Mouse (Mus musculus) megakaryocyte, embryonic 14.5 days (primary cell): ENCODE data around the gene Ykt6. TPM values are rescaled to one million over a fixed set of nuclear protein-coding genes. Genes with fewer than 3 reads are reported as not detected.

Experiments used
- H3K27me3 ChIP-seq: replicated peaks from 2 replicates; pipeline ENCODE3; 2012; ENCODE audit warnings: inconsistent platforms
- H3K36me3 ChIP-seq: replicated peaks from 2 replicates; pipeline ENCODE3; 2012; ENCODE audit warnings: low read length, inconsistent platforms, mixed read lengths
- H3K4me1 ChIP-seq: 2 replicates; pipeline ENCODE4 v1.6.1; 2012; ENCODE audit warnings: inconsistent platforms
- H3K4me3 ChIP-seq: replicated peaks from 2 replicates; pipeline ENCODE3; 2012; ENCODE audit warnings: moderate library complexity, mild to moderate bottlenecking, inconsistent platforms
- H3K9me3 ChIP-seq: 2 replicates; pipeline ENCODE4 v1.6.1; 2012; ENCODE audit warnings: inconsistent platforms
- FLI1 ChIP-seq: IDR thresholded peaks from 2 replicates; pipeline ENCODE4 v1.6.1; 2012; ENCODE audit warnings: low read length, inconsistent platforms, mixed read lengths
- GATA1 ChIP-seq: IDR thresholded peaks from 3 replicates; pipeline ENCODE4 v1.6.1; 2012; ENCODE audit warnings: mixed read lengths, low read length, inconsistent platforms, borderline replicate concordance
- polyA plus RNA-seq: library from polyadenylated mRNA; stranded (reverse); fragments of >175 nt; gene quantifications from 2 replicates; pipeline ENCODE4 v1.2.3, GENCODE M21; 2012; ENCODE audit warnings: low replicate concordance; ENCODE audit not compliant: insufficient read depth

Gene Ykt6
- polyA plus RNA-seq, 1 experiment, result 8.8 TPM

- no peak for TF ChIP-seq GATA1
- TF ChIP-seq FLI1, result no peak
- H3K4me1 ChIP-seq, result peaks cover 34% of the 10 kb centered on the region
- H3K27me3 ChIP-seq, result peaks cover 15% of the 10 kb centered on the region
- no peaks in the 10 kb centered on the region for H3K36me3 ChIP-seq
- no peak overlapping the region for H3K4me3 ChIP-seq
- peaks cover 11% of the 10 kb centered on the region for H3K9me3 ChIP-seq
Observed at GRCm38 (mm10) chr11:5947796-5948195, 7.7 kb upstream of the Ykt6 start.

DNA sequence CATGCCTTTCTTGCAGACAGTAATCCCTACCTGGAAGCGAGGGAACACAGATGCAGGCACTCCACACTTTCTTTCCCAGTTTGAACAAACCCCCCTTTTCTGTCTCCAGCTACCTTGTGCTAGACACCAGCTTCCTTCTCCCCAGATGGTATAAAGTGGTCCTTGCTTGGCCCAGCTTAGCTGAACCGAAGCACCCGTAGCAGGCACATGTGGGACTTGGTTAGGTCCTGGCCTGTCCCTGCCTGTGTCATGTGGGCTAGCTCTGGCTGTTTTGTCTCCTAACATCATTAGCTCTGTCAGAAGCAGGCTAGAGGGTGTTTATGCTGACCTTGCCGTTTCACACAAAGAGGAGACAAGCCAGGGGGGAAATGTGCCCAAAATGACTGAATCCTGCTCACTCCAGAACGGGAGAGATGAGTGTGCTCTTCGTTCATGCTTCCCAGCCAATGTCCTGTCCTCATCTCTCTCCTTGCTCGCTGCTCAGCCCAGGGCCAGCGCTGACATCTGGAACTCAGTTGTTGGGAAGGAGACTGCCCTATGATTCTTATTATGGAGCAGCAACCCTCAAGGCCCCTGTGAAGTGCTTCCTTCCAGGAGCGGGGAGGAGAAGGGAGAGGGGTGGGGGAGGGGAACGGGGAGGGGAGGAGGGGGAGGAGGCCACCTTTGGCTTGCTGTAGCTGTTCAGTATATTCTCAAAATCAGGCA is 6.8 kb upstream of the Ykt6 start:
- Histone ChIP-seq H3K4me1 (peaks cover 30% of the 10 kb centered on the region), H3K36me3 (no peaks in the 10 kb centered on the region), H3K9me3 (peaks cover 2% of the 10 kb centered on the region), H3K4me3 (no peak overlapping the region), H3K27me3 (peaks cover 12% of the 10 kb centered on the region)
- TF ChIP-seq FLI1 (no peak), GATA1 (no peak)

- H3K36me3 ChIP-seq, result no peaks in the 10 kb centered on the region
- H3K4me3 ChIP-seq, result no peak within 1 kb of the TSS
- peaks cover 36% of the 10 kb centered on the region for H3K4me1 ChIP-seq
- H3K27me3 ChIP-seq, result peaks cover 12% of the 10 kb centered on the region
- TF ChIP-seq GATA1, result no peak
- TF ChIP-seq FLI1, result no peak
- H3K9me3 ChIP-seq, result no peaks in the 10 kb centered on the region
Observed at GRCm38 (mm10) chr11:5949586-5950352, 5.7 kb upstream of the Ykt6 start, which contains the start of gene Gck. Gene Gck, minus strand, starts transcription at chr11:5950081.

DNA sequence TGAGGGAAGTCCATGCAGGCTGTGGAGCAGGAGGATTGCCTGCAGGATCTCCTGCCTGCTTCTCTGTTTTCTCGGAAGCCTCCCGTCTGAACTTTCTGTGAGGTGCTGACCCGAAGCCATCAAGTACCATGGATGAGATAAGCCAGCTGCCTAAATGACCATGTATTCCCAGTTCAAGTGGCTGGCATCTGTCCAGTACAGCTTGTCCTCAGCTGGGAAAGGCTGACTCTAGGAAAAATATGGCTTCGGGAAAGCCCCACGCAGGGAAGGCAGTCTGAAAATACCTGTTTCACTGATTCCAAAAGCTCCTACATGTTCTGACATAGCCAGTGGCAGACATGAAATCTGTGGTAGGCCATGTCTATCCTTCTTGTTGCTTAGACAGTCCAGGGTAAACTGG is 3.0 kb upstream of the Ykt6 start:
- H3K4me1 ChIP-seq, result peaks cover 52% of the 10 kb centered on the region
- TF ChIP-seq GATA1, result no peak
- no peak for TF ChIP-seq FLI1
- peaks cover 2% of the 10 kb centered on the region for H3K36me3 ChIP-seq
- no peaks in the 10 kb centered on the region for H3K9me3 ChIP-seq
- H3K4me3 ChIP-seq, result no peak overlapping the region
- H3K27me3 ChIP-seq, result peaks cover 12% of the 10 kb centered on the region

GRCm38 (mm10) chr11:5953130-5953765 is 2.2 kb upstream of the Ykt6 start:
- H3K9me3 ChIP-seq, result no peaks in the 10 kb centered on the region
- no peak overlapping the region for H3K4me3 ChIP-seq
- H3K36me3 ChIP-seq, result peaks cover 8% of the 10 kb centered on the region
- TF ChIP-seq GATA1 (no peak), FLI1 (no peak)
- H3K4me1 ChIP-seq, result peaks cover 60% of the 10 kb centered on the region
- peaks cover 6% of the 10 kb centered on the region for H3K27me3 ChIP-seq

GRCm38 (mm10) chr11:5954435-5954834 is 1.1 kb upstream of the Ykt6 start:
- Histone ChIP-seq H3K36me3 (peaks cover 20% of the 10 kb centered on the region), H3K4me3 (no peak overlapping the region), H3K9me3 (no peaks in the 10 kb centered on the region), H3K27me3 (no peaks in the 10 kb centered on the region), H3K4me1 (peaks cover 56% of the 10 kb centered on the region)
- TF ChIP-seq GATA1, result no peak
- TF ChIP-seq FLI1, result no peak

DNA sequence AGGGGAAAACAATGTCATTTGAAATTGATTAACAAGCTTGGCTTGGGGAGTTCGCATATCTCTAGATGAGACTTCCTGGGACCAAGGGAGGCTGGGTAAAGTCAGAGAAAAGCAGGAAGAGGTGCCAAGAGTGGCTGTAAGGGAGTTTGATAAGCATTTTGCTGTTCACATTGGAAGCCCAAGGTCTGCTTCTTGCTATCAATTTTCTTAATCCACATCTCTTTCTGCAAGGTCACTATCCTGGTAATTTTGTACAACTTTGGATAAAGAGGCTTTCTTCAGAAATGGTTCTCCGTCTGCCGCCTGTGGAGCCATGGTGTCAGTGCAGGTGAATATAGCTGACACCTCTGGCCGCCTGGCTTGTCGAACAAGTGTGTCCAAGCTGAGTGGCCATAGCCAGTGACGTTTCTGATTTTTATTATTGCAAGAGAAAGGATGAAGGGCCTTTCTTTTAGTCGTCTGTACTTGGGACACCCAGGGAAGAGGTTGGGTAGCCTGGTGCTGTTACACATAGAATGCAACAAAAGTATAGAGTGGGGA is 458 bp upstream of the Ykt6 start:
- Histone ChIP-seq H3K9me3 (no peaks in the 10 kb centered on the region), H3K4me3 (peak overlapping the region; percentile 93), H3K27me3 (no peaks in the 10 kb centered on the region), H3K36me3 (peaks cover 25% of the 10 kb centered on the region), H3K4me1 (peaks cover 51% of the 10 kb centered on the region)
- TF ChIP-seq GATA1 (no peak), FLI1 (no peak)

DNA sequence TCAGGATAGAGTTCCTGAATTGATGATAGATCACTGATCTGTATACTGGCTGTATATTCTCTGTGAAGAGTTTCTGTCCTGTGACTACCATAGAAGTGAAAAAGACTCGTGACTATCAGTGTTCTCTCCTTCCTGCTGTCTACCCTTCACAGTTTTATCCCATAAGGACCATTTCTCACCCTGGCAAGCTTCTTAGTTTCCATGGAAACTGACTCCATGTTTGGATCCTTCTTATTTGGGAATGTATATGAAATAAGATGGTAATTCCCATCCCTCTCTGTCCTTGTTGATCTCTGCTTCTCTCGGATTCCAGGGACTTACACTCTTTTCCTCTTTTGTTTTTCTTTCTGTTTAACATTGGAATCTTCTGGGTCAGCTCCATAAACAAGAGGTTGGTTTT is 4.6 kb downstream of the Ykt6 start:
- no peaks in the 10 kb centered on the region for H3K27me3 ChIP-seq
- H3K36me3 ChIP-seq, result peaks cover 75% of the 10 kb centered on the region
- TF ChIP-seq GATA1 (no peak), FLI1 (no peak)
- H3K4me3 ChIP-seq, result no peak overlapping the region
- H3K9me3 ChIP-seq, result no peaks in the 10 kb centered on the region
- H3K4me1 ChIP-seq, result peaks cover 39% of the 10 kb centered on the region

GRCm38 (mm10) chr11:5965865-5966264 is 10.4 kb downstream of the Ykt6 start:
- H3K9me3 ChIP-seq, result no peaks in the 10 kb centered on the region
- H3K4me3 ChIP-seq, result no peak overlapping the region
- H3K36me3 ChIP-seq, result peaks cover 99% of the 10 kb centered on the region
- TF ChIP-seq GATA1 (no peak), FLI1 (no peak)
- H3K27me3 ChIP-seq, result no peaks in the 10 kb centered on the region
- H3K4me1 ChIP-seq, result peaks cover 6% of the 10 kb centered on the region; the same call in 1 of the 2 replicates

GRCm38 (mm10) chr11:5966751-5967150 is 11.3 kb downstream of the Ykt6 start:
- Histone ChIP-seq H3K4me3 (no peak overlapping the region), H3K27me3 (no peaks in the 10 kb centered on the region), H3K4me1 (peaks cover 6% of the 10 kb centered on the region; the same call in 1 of the 2 replicates), H3K36me3 (peaks cover 97% of the 10 kb centered on the region), H3K9me3 (no peaks in the 10 kb centered on the region)
- TF ChIP-seq FLI1 (no peak), GATA1 (no peak)
